Mouse (Mus musculus) lung, embryonic 16.5 days (tissue): ENCODE data around the gene Nptxr. TPM values are rescaled to one million over a fixed set of nuclear protein-coding genes. Genes with fewer than 3 reads are reported as not detected.

Experiments used
- ATAC-seq: fragments of 200-750 bp; cut with Nextera tagmentation; 2 replicates; pipeline ENCODE4 v1.8.0; 2017; ENCODE audit warnings: low read depth, mild to moderate bottlenecking, moderate library complexity
- H3K27ac ChIP-seq: fragments of 300-500 bp; sonication (generic); 2 replicates; pipeline ENCODE4 v1.5.1; 2014; ENCODE audit warnings: mild to moderate bottlenecking, control low read depth, low read length
- H3K27me3 ChIP-seq: fragments of 300-500 bp; sonication (generic); 2 replicates; pipeline ENCODE4 v1.6.1; 2014; ENCODE audit warnings: low read depth, low read length, mixed read lengths; ENCODE audit not compliant: control insufficient read depth, insufficient read depth
- H3K36me3 ChIP-seq: fragments of 300-500 bp; sonication (generic); 2 replicates; pipeline ENCODE4 v1.6.1; 2014; ENCODE audit warnings: low read length; ENCODE audit not compliant: control insufficient read depth, insufficient read depth
- H3K4me1 ChIP-seq: fragments of 300-500 bp; sonication (generic); replicated peaks from 2 replicates; pipeline ENCODE4 v1.6.1; 2014; ENCODE audit warnings: low read length, mixed read lengths; ENCODE audit not compliant: control insufficient read depth, insufficient read depth
- H3K4me2 ChIP-seq: fragments of 300-500 bp; sonication (generic); 2 replicates; pipeline ENCODE4 v1.6.1; 2014; ENCODE audit warnings: low read depth, low read length, control low read depth
- H3K4me3 ChIP-seq: fragments of 300-500 bp; sonication (generic); 2 replicates; pipeline ENCODE4 v1.5.1; 2014; ENCODE audit warnings: mild to moderate bottlenecking, low read length, control low read depth
- H3K9ac ChIP-seq: fragments of 300-500 bp; sonication (generic); 2 replicates; pipeline ENCODE4 v1.6.1; 2014; ENCODE audit warnings: low read length, control low read depth
- H3K9me3 ChIP-seq: fragments of 300-500 bp; sonication (generic); 2 replicates; pipeline ENCODE4 v1.6.1; 2016; ENCODE audit warnings: low read length; ENCODE audit not compliant: control insufficient read depth
- WGBS: fragments of 180-500 bp; shearing (Covaris S2); extraction: QIAGEN DNeasy Blood & Tissue Kit; methylation state at CpG from one replicate; pipeline ENCODE4 v1.1.7; 2014; 5-methylcytosine and 5-hydroxymethylcytosine counted together
- polyA plus RNA-seq: library from polyadenylated mRNA; unstranded; fragments of >200 nt; fragmentation: Nextera tagmentation; extraction: Ambion mirVana; gene quantifications from 2 replicates; pipeline ENCODE4 v1.2.1, GENCODE M21; 2015

The Nptxr gene
- 2.2 and 2.4 TPM in 2 replicates for polyA plus RNA-seq

DNA sequence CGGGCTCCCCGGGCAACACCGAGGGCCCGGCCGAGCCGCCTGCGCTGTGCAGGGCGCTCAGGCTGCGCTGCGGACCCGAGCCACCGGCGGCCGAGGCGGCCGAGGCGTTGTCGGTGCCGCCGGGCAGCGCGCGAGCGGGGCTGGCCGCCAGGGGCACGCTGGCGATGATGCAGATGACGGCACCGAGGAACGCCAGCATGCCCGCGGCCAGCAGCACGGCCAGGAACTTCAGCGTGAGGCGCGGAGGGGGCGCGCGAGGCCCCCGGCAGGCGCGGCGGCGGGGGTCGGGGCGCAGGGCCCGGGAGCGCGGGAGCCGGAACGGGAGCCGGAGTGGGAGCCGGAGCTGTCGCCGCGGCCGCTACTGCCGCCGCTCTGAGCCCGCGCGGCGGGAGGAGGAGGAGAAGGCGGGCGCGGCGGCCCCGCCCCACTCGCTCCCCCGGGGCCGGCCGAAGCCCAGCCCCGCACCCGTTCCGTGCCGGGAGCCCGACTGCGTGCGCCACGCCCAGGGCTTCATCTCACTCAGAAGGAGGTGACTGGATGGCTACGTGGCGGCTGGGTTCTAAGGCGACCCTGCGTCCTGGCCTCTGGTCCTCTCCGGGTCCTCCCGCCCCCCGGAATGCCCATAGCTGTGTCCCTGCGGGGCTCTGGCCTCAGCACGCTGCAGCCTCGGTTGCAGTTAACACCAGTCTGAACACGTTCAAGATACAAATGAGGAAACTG lies at the start of gene Nptxr:
Nptxr (minus strand) TSS at position 415 of the 720 bp plus-strand sequence.
- Histone ChIP-seq H3K4me3 (peak within 1 kb of the TSS; percentile 67), H3K9ac (peak within 1 kb of the TSS; percentile 66), H3K9me3 (no peaks in the 10 kb centered on the region), H3K4me2 (peak within 1 kb of the TSS; percentile 95), H3K4me1 (peaks cover 11% of the 10 kb centered on the region; the same call in 1 of the 2 replicates), H3K27me3 (peaks cover 53% of the 10 kb centered on the region), H3K36me3 (no peaks in the 10 kb centered on the region), H3K27ac (no peak within 1 kb of the TSS)
- peak; percentile 89 for ATAC-seq
- WGBS, result under 1% methylated on average over 60 of the region's 91 CpGs

- no peak for ATAC-seq
- Histone ChIP-seq H3K9me3 (no peaks in the 10 kb centered on the region), H3K27ac (no peak overlapping the region), H3K4me2 (no peak overlapping the region), H3K36me3 (no peaks in the 10 kb centered on the region), H3K4me3 (no peak overlapping the region), H3K9ac (no peak overlapping the region), H3K4me1 (peaks cover 4% of the 10 kb centered on the region; the same call in 1 of the 2 replicates), H3K27me3 (no peaks in the 10 kb centered on the region)
- WGBS, result 90% methylated on average over 2 of the region's 2 CpGs
Measured at GRCm38 (mm10) chr15:79850143-79850542, 45.6 kb upstream of the Nptxr start.

DNA sequence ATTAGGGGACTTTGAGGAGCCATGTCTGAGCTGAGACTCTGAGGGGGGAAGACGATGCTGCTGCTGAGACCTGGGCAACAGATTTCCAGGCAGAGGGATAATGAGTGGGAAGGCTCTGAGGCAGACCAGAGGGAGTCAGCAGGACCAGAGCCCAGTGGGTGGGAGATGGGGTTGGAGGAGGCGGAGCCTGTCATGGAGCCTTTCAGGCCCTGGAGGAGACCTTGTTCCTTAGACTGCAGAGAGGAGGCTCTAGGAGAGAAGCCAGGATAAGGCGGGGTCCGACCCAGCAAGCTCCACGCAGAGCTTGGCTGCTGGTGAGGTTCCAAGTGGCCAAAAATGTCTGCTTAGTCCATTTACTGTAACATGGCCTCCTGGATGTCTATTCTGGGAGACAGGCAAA lies 42.5 kb upstream of the Nptxr start:
- no peaks in the 10 kb centered on the region for H3K36me3 ChIP-seq
- peak; percentile 90 for ATAC-seq
- no peak overlapping the region for H3K4me2 ChIP-seq
- H3K9ac ChIP-seq, result no peak overlapping the region
- H3K9me3 ChIP-seq, result no peaks in the 10 kb centered on the region
- no peak overlapping the region for H3K4me3 ChIP-seq
- H3K27ac ChIP-seq, result peak overlapping the region; percentile 24; the same call in 1 of the 2 replicates
- WGBS, result 18% methylated on average over 5 of the region's 5 CpGs
- H3K27me3 ChIP-seq, result no peaks in the 10 kb centered on the region
- peaks cover 4% of the 10 kb centered on the region; the same call in 1 of the 2 replicates for H3K4me1 ChIP-seq

DNA sequence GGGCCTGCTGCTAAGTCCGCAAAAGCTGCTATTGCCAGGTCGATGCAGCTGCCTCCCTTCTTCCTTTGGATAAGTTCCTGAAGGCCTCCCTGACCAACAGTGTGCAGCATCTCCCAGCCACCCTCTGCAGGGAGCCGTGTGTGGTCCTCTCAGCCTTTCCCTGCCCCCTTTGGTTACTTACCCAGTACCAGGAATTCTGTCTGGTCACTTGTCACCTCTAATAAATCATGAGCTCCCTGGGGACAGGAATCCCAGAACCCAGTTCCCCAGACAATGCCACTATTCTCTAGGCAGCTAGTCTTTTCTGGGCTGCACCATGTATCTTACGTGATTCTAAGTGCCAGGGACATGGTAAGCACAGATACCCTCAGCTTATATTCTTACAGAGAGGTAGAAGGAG lies 41.4 kb upstream of the Nptxr start:
- WGBS, result 51% methylated on average over 4 of the region's 4 CpGs
- Histone ChIP-seq H3K4me3 (no peak overlapping the region), H3K4me1 (peaks cover 4% of the 10 kb centered on the region; the same call in 1 of the 2 replicates), H3K36me3 (no peaks in the 10 kb centered on the region), H3K27me3 (no peaks in the 10 kb centered on the region), H3K9ac (no peak overlapping the region), H3K4me2 (no peak overlapping the region), H3K9me3 (no peaks in the 10 kb centered on the region), H3K27ac (no peak overlapping the region)
- ATAC-seq, result no peak

DNA sequence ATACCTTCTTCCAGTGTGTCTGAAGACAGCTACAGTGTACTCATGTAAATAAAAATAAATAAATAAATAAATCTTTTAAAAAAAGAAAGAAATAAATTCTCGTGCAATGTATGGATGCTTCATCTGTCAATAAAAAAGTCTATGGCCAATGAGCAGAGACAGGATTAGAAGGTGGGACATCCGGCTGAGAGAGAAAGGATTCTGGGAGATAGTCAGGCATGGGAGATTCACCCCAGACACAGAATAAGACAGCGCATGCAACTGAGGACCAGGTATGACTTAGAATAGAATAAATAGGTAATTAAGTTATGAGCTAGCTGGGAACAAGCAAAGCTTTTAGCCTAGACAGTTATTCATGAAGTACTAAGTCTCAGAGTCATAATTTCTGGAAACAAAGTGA lies 38.4 kb upstream of the Nptxr start:
- Histone ChIP-seq H3K9me3 (no peaks in the 10 kb centered on the region), H3K36me3 (no peaks in the 10 kb centered on the region)
- 82% methylated on average over 3 of the region's 3 CpGs for WGBS

DNA sequence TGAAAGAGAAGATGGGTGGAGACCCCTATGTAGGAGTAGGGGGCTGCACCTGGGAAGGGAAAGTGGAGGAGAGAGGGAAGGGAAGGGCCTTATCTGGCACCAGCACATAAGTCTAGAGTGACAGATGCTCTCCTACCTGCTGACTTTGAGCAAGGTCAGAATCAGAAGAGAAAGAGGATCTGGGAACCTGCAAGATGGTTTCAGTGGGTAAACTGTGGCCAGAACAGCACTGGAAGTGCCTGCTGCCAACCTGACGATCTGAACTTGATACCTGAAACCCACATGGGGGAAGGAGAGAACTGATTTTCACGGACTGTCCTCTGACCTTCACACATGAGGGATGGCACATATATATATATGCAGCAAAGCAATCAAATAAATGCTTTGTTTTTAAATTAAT lies 35.7 kb upstream of the Nptxr start:
- Histone ChIP-seq H3K9me3 (no peaks in the 10 kb centered on the region), H3K9ac (no peak overlapping the region), H3K27me3 (no peaks in the 10 kb centered on the region), H3K27ac (no peak overlapping the region), H3K36me3 (no peaks in the 10 kb centered on the region), H3K4me2 (no peak overlapping the region), H3K4me1 (peaks cover 1% of the 10 kb centered on the region; the same call in 1 of the 2 replicates), H3K4me3 (no peak overlapping the region)
- ATAC-seq, result no peak
- 40% methylated on average over 2 of the region's 2 CpGs for WGBS

More for the DNA sequence above, 38.4 kb upstream of the Nptxr start:
- H3K27me3 ChIP-seq, result no peaks in the 10 kb centered on the region
- no peak overlapping the region for H3K4me3 ChIP-seq
- no peak for ATAC-seq
- H3K9ac ChIP-seq, result no peak overlapping the region
- H3K4me1 ChIP-seq, result peaks cover 4% of the 10 kb centered on the region; the same call in 1 of the 2 replicates
- H3K4me2 ChIP-seq, result no peak overlapping the region
- no peak overlapping the region for H3K27ac ChIP-seq

DNA sequence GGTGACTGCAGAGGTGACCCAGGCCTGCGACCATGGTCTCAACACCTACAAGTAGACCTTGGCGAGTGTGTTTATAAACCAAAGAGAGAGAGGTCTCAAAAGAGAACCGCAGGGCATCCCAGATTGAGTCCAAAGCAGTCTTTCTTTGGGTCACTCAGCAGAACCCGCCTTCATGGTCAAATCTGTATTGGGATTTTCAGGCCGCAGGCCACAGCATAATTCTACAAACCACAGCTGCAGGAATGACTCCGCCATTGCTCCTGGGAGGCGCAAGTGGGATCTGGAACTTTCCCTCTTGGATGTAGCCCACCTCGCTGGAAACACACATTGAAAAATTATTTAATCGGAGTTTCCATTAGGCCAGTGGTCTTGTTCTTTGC lies 30.3 kb upstream of the Nptxr start:
- H3K4me1 ChIP-seq, result peaks cover 23% of the 10 kb centered on the region
- peak overlapping the region; percentile 87 for H3K27ac ChIP-seq
- WGBS, result 38% methylated on average over 9 of the region's 9 CpGs
- H3K9ac ChIP-seq, result peak overlapping the region; percentile 65
- no peaks in the 10 kb centered on the region for H3K9me3 ChIP-seq
- H3K4me2 ChIP-seq, result peak overlapping the region; percentile 69
- peak overlapping the region; percentile 84; the same call in 1 of the 2 replicates for H3K4me3 ChIP-seq
- H3K27me3 ChIP-seq, result no peaks in the 10 kb centered on the region
- H3K36me3 ChIP-seq, result no peaks in the 10 kb centered on the region
- ATAC-seq, result no peak

- peak within 1 kb of the TSS; percentile 90 for H3K4me2 ChIP-seq
- no peaks in the 10 kb centered on the region for H3K27me3 ChIP-seq
- peak within 1 kb of the TSS; percentile 93 for H3K9ac ChIP-seq
- H3K9me3 ChIP-seq, result no peaks in the 10 kb centered on the region
- WGBS, result under 1% methylated on average over 58 of the region's 58 CpGs
- peak within 1 kb of the TSS; percentile 95 for H3K27ac ChIP-seq
- peaks cover 23% of the 10 kb centered on the region for H3K4me1 ChIP-seq
- no peaks in the 10 kb centered on the region for H3K36me3 ChIP-seq
- ATAC-seq, result peak; percentile 93
- H3K4me3 ChIP-seq, result peak within 1 kb of the TSS; percentile 84
Measured at GRCm38 (mm10) chr15:79834130-79834880, 29.7 kb upstream of the Nptxr start, which contains the start of the genes Npcd and Cbx6. Gene Npcd, minus strand, starts transcription at chr15:79834237. Gene Cbx6, minus strand, starts transcription at chr15:79834688.
